Mouse (Mus musculus): ENCODE measurements around the gene Btbd7. TPM values are rescaled to one million over a fixed set of nuclear protein-coding genes. Genes with fewer than 3 reads are reported as not detected.

Btbd7 gene
- total and polyA plus RNA-seq, 3 experiments: 8.6 to 25.7 (median 24.0) TPM

- 0 out of 2 replicates have a peak, but pooled peaks cover 1% of the 10 kb centered on the region for H3K79me2 ChIP-seq (replicated peaks; ENCODE audit: control insufficient read depth, insufficient read depth, low read length)
- WGBS: 66% methylated on average over 3 of the region's 3 CpGs
- H3K4me3 ChIP-seq: no peak overlapping the region
- no peaks in the 10 kb centered on the region; the same call in none of the 2 replicates for H3K36me3 ChIP-seq (ENCODE audit: control insufficient read depth, insufficient read depth, low read length)
- intact Hi-C loops (cut with DNase I): no loop called here
- H3K4me1 ChIP-seq (ENCODE audit: control insufficient read depth, insufficient read depth, low read length): peaks cover 5% of the 10 kb centered on the region
- no peak for DNase-seq
- no peak overlapping the region for H3K27ac ChIP-seq
- no peaks in the 10 kb centered on the region for H3K27me3 ChIP-seq (ENCODE audit: control insufficient read depth, insufficient read depth, low read length)
- TF ChIP-seq CTCF (IDR thresholded peaks at IDR 0.05) (no peak), POLR2A (IDR thresholded peaks at IDR 0.05; ENCODE audit: insufficient read depth, low read depth, low read length) (no peak), EP300 (IDR thresholded peaks at IDR 0.05; ENCODE audit: insufficient read depth, low read depth, low read length) (no peak)
- H3K9ac ChIP-seq (ENCODE audit: low read depth, low read length): no peak overlapping the region
Observed at GRCm38 (mm10) chr12:102761668-102762067, 116.6 kb downstream of the Btbd7 start.

DNA sequence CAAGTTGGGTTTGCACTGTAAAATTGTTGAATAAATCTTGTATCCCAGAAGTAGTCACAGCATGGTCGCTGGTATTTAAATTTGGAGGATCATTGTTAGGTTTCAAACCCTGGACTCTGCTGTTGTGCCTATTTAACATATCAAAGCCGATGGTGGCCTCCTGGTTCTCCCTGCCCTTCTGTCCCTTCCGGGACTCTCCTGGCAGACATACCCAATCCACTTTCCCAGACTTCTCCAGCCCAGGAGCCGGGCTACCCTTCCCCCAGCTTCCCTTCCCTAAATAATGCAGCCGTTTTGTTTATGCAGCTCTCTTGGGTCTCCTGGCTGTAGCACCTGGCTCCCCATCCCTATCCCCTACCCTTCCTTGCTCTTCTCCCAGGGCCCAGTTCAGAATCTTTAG is 119.3 kb downstream of the Btbd7 start:
- H3K9ac ChIP-seq (ENCODE audit: low read depth, low read length): peak overlapping the region; percentile 76
- 0 out of 2 replicates have a peak, but pooled peaks cover 1% of the 10 kb centered on the region for H3K79me2 ChIP-seq (replicated peaks; ENCODE audit: control insufficient read depth, insufficient read depth, low read length)
- peak overlapping the region; percentile 79 for H3K27ac ChIP-seq
- DNase-seq: no peak
- intact Hi-C loops (cut with DNase I): loop anchor here (5.0 kb wide), 1 partner anchor 118 kb away; the partner anchor contains the start of gene Btbd7
- 3% methylated on average over 5 of the region's 5 CpGs for WGBS
- no peaks in the 10 kb centered on the region; the same call in 1 of the 2 replicates for H3K36me3 ChIP-seq (ENCODE audit: control insufficient read depth, insufficient read depth, low read length)
- H3K27me3 ChIP-seq (ENCODE audit: control insufficient read depth, insufficient read depth, low read length): no peaks in the 10 kb centered on the region
- H3K4me1 ChIP-seq (ENCODE audit: control insufficient read depth, insufficient read depth, low read length): peaks cover 5% of the 10 kb centered on the region
- peak overlapping the region; percentile 63 for H3K4me3 ChIP-seq
- TF ChIP-seq EP300 (IDR thresholded peaks at IDR 0.05; ENCODE audit: insufficient read depth, low read depth, low read length) (no peak), POLR2A (IDR thresholded peaks at IDR 0.05; ENCODE audit: insufficient read depth, low read depth, low read length) (no peak), CTCF (IDR thresholded peaks at IDR 0.05) (no peak)

- Histone ChIP-seq H3K36me3 (ENCODE audit: control insufficient read depth, insufficient read depth, low read length) (no peaks in the 10 kb centered on the region; the same call in 1 of the 2 replicates), H3K4me3 (peak within 1 kb of the TSS; percentile 63), H3K27me3 (ENCODE audit: control insufficient read depth, insufficient read depth, low read length) (no peaks in the 10 kb centered on the region), H3K79me2 (replicated peaks; ENCODE audit: control insufficient read depth, insufficient read depth, low read length) (0 out of 2 replicates have a peak, but pooled peaks cover 1% of the 10 kb centered on the region), H3K9ac (ENCODE audit: low read depth, low read length) (peak within 1 kb of the TSS; percentile 76), H3K4me1 (ENCODE audit: control insufficient read depth, insufficient read depth, low read length) (peaks cover 5% of the 10 kb centered on the region), H3K27ac (peak within 1 kb of the TSS; percentile 92)
- DNase-seq: no peak
- intact Hi-C loops (cut with DNase I): loop anchor here (5.0 kb wide), 1 partner anchor 119 kb away; the partner anchor contains the start of gene Btbd7
- WGBS: under 1% methylated on average over 10 of the region's 10 CpGs
- TF ChIP-seq POLR2A (IDR thresholded peaks at IDR 0.05; ENCODE audit: insufficient read depth, low read depth, low read length): no peak
- no peak for TF ChIP-seq CTCF (IDR thresholded peaks at IDR 0.05)
- no peak for TF ChIP-seq EP300 (IDR thresholded peaks at IDR 0.05; ENCODE audit: insufficient read depth, low read depth, low read length)
Observed at GRCm38 (mm10) chr12:102758403-102758756, 119.9 kb downstream of the Btbd7 start, which contains the start of gene Gm20604. Gm20604 (minus strand) TSS chr12:102758672.

GRCm38 (mm10) chr12:102757689-102758402 is 120.4 kb downstream of the Btbd7 start, which contains the start of the genes Gm28051, Gon7 and Ubr7:
Gm28051 (minus strand) TSS chr12:102757765.
Gon7 (minus strand) TSS chr12:102757803.
Ubr7 (plus strand) TSS chr12:102757967.
- peak within 1 kb of the TSS; percentile 63 for H3K4me3 ChIP-seq
- 0 out of 2 replicates have a peak, but pooled peaks cover 1% of the 10 kb centered on the region for H3K79me2 ChIP-seq (replicated peaks; ENCODE audit: control insufficient read depth, insufficient read depth, low read length)
- peaks cover 5% of the 10 kb centered on the region for H3K4me1 ChIP-seq (ENCODE audit: control insufficient read depth, insufficient read depth, low read length)
- H3K9ac ChIP-seq (ENCODE audit: low read depth, low read length): peak within 1 kb of the TSS; percentile 76
- no peaks in the 10 kb centered on the region; the same call in 1 of the 2 replicates for H3K36me3 ChIP-seq (ENCODE audit: control insufficient read depth, insufficient read depth, low read length)
- WGBS: under 1% methylated on average over 73 of the region's 73 CpGs
- peak; percentile 95 to 98 for DNase-seq
- no peaks in the 10 kb centered on the region for H3K27me3 ChIP-seq (ENCODE audit: control insufficient read depth, insufficient read depth, low read length)
- peak; percentile 68 for TF ChIP-seq POLR2A (IDR thresholded peaks at IDR 0.05; ENCODE audit: insufficient read depth, low read depth, low read length)
- TF ChIP-seq CTCF (IDR thresholded peaks at IDR 0.05): peak; percentile 68
- 0 out of 2 replicates have a peak, but pooled peaks have one; percentile 10 for TF ChIP-seq EP300 (IDR thresholded peaks at IDR 0.05; ENCODE audit: insufficient read depth, low read depth, low read length)
- peak within 1 kb of the TSS; percentile 92 for H3K27ac ChIP-seq
- intact Hi-C loops (cut with DNase I): loop anchor here (1.0 to 5.0 kb wide), 2 partner anchors 15 to 119 kb away; partner anchors contain the start of genes Btbd7, Moap1 and Tmem251

DNA sequence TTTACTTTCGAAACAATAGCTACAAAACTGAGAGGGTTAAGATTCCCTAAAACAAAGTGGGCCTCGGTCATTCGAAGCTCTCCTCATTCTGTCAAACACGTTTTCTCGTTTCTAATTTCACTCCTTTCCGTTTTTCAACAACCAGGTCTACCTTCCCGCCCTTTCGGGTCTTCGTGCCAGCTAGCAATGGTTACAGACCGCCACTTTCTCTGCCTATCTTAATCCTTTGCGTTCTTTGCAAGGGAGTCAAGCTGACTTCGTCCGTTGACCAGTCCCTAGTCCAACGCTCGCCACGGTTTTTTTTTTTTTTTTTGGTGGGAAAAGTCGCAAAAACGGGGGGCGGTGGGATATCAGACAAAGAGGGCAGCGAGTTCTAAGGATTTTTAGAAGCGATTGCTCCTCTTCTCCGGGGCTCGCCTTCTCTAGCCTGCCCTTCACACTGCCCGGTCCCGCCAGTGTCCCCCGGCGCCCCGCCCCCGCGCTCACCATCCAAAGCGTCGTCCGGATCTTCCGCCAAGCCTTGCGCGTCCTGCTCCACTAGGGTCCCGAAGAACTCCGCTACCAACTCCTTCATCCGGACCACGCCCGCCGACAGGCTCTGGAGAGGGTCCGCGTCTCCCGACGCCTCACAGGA is 121.1 kb downstream of the Btbd7 start:
- Histone ChIP-seq H3K79me2 (replicated peaks; ENCODE audit: control insufficient read depth, insufficient read depth, low read length) (peaks cover 1% of the 10 kb centered on the region; the same call in 1 of the 2 replicates), H3K4me3 (peak overlapping the region; percentile 63), H3K27me3 (ENCODE audit: control insufficient read depth, insufficient read depth, low read length) (no peaks in the 10 kb centered on the region), H3K36me3 (ENCODE audit: control insufficient read depth, insufficient read depth, low read length) (no peaks in the 10 kb centered on the region; the same call in 1 of the 2 replicates), H3K4me1 (ENCODE audit: control insufficient read depth, insufficient read depth, low read length) (peaks cover 5% of the 10 kb centered on the region), H3K27ac (peak overlapping the region; percentile 92), H3K9ac (ENCODE audit: low read depth, low read length) (peak overlapping the region; percentile 62)
- intact Hi-C loops (cut with DNase I): loop anchor here (1.0 to 5.0 kb wide), 2 partner anchors 14 to 120 kb away; partner anchors contain the start of genes Btbd7, Moap1 and Tmem251
- DNase-seq: no peak
- WGBS: 1% methylated on average over 46 of the region's 46 CpGs
- no peak for TF ChIP-seq EP300 (IDR thresholded peaks at IDR 0.05; ENCODE audit: insufficient read depth, low read depth, low read length)
- TF ChIP-seq CTCF (IDR thresholded peaks at IDR 0.05): no peak
- no peak for TF ChIP-seq POLR2A (IDR thresholded peaks at IDR 0.05; ENCODE audit: insufficient read depth, low read depth, low read length)
